Mouse (Mus musculus): ENCODE results near the gene Mcf2l.

DNA sequence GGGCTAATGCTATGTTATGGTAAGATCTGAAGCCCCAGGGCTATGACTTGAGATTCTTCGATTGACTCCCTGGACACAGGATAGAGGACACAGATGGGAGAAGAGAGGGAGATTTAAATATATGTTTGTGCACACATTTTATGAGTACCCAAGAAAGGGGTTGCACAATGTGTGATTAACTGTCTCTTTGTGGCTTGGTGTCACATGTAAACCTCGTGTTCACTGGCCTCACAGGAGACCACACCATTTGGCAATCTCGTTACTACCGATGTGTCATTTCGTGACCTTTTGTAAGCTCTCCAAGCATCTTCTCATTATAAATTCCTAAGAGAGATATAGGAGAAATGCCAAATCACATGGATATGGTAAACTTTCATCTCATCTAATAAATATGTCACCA lies 154.0 kb downstream of the Mcf2l start:
- TF ChIP-seq CTCF (IDR thresholded peaks at IDR 0.05; ENCODE audit: extremely low read depth, insufficient read depth, low read length) (no peak), POLR2A (IDR thresholded peaks at IDR 0.05; ENCODE audit: extremely low read depth, insufficient read depth, low read length) (no peak)

Measured in cortical plate, adult 2 months (tissue).